ENCODE assay signal across 11 mouse cellular contexts in genomic region chr13:94439386-94439785, GRCm38 (mm10).
A peak's percentile ranks its signal among the peaks of the same experiment; 100 is the strongest.
DNase-seq lines count a peak whose midpoint lies in the region; ATAC-seq lines count a peak whose summit lies in the region.
"Had no signal": no experiment of that assay in that cellular context is flagged by ENCODE, and none has a peak within 500 bp of the region (broad histone marks: within the 10 kb centered on the region; RNA-seq: fewer than 3 reads in every experiment).

No protein-coding gene starts in this region.

- H3K9ac ChIP-seq in hindbrain, embryonic 16.5 days (ENCODE audit: low read depth, low read length): no peak overlapping the region
- no peak overlapping the region for H3K9ac ChIP-seq in hindbrain, embryonic 12.5 days
- H3K9ac ChIP-seq: embryonic facial prominence, embryonic 15.5 days; neural tube, embryonic 13.5 days had no signal

- no peak for ATAC-seq in cerebellum, adult (ENCODE audit: insufficient number of reproducible peaks, low FRiP score, low TSS enrichment)
- ATAC-seq in hindbrain, embryonic 16.5 days: peak; percentile 60
- ATAC-seq in hindbrain, embryonic 12.5 days (ENCODE audit: low FRiP score): no peak
- ATAC-seq in activated CD4-positive, CD25-positive, alpha-beta regulatory T cell, adult 4 months: no peak

- peak; percentile 76 to 78 for DNase-seq in cerebellum, postnatal 10 days
- DNase-seq in right cerebral cortex, postnatal 14 days: peak; percentile 27
- no peak for DNase-seq in right cerebral cortex, postnatal 36 days (ENCODE audit: low spot score in 2 of 2)
- DNase-seq in lung, postnatal 36 days: peak; percentile 48

- H3K4me2 ChIP-seq in hindbrain, embryonic 16.5 days (ENCODE audit: low read length): no peak overlapping the region
- no peak overlapping the region for H3K4me2 ChIP-seq in hindbrain, embryonic 12.5 days (replicated peaks)
- H3K4me2 ChIP-seq: embryonic facial prominence, embryonic 15.5 days; neural tube, embryonic 13.5 days had no signal

- no peaks in the 10 kb centered on the region for H3K9me3 ChIP-seq in hindbrain, embryonic 16.5 days (ENCODE audit: control insufficient read depth, low read length)
- no peaks in the 10 kb centered on the region for H3K9me3 ChIP-seq in hindbrain, embryonic 12.5 days (replicated peaks)
- H3K9me3 ChIP-seq: embryonic facial prominence, embryonic 15.5 days; neural tube, embryonic 13.5 days had no signal

- WGBS in hindbrain, embryonic 16.5 days: 57% methylated on average over 5 of the region's 5 CpGs
- 83% methylated on average over 5 of the region's 5 CpGs for WGBS in hindbrain, embryonic 12.5 days

- no peaks in the 10 kb centered on the region for H3K4me1 ChIP-seq in hindbrain, embryonic 16.5 days (ENCODE audit: control insufficient read depth, insufficient read depth, low read depth, low read length)
- no peaks in the 10 kb centered on the region for H3K4me1 ChIP-seq in hindbrain, embryonic 12.5 days
- H3K4me1 ChIP-seq: neural tube, embryonic 13.5 days had no signal

- H3K4me3 ChIP-seq in hindbrain, embryonic 16.5 days (ENCODE audit: low read length): no peak overlapping the region
- no peak overlapping the region for H3K4me3 ChIP-seq in hindbrain, embryonic 12.5 days
- H3K4me3 ChIP-seq: embryonic facial prominence, embryonic 15.5 days; left cerebral cortex, adult 2 months; neural tube, embryonic 13.5 days had no signal

- H3K27ac ChIP-seq in hindbrain, embryonic 16.5 days (ENCODE audit: low read depth, low read length): no peak overlapping the region
- no peak overlapping the region for H3K27ac ChIP-seq in hindbrain, embryonic 12.5 days
- H3K27ac ChIP-seq: embryonic facial prominence, embryonic 15.5 days; left cerebral cortex, adult 2 months; neural tube, embryonic 13.5 days had no signal

- H3K27me3 ChIP-seq in hindbrain, embryonic 16.5 days (replicated peaks; ENCODE audit: control insufficient read depth, insufficient read depth, low read length): no peaks in the 10 kb centered on the region
- H3K27me3 ChIP-seq in hindbrain, embryonic 12.5 days: no peaks in the 10 kb centered on the region
- H3K27me3 ChIP-seq: embryonic facial prominence, embryonic 15.5 days; neural tube, embryonic 13.5 days had no signal

- no peaks in the 10 kb centered on the region for H3K36me3 ChIP-seq in hindbrain, embryonic 16.5 days (ENCODE audit: control insufficient read depth, insufficient read depth, low read length)
- H3K36me3 ChIP-seq in hindbrain, embryonic 12.5 days: peaks cover 6% of the 10 kb centered on the region

Comparison
In these comparisons a context has a peak if more than half of its experiments do, and no peak if none do; other contexts are left out.
1. DNase-seq: peak in cerebellum, postnatal 10 days (2 of 2), right cerebral cortex, postnatal 14 days (single experiment) and lung, postnatal 36 days (single experiment); none in right cerebral cortex, postnatal 36 days (0 of 2).